ENCODE assay signal across 16 mouse cellular contexts in the genomic region with DNA sequence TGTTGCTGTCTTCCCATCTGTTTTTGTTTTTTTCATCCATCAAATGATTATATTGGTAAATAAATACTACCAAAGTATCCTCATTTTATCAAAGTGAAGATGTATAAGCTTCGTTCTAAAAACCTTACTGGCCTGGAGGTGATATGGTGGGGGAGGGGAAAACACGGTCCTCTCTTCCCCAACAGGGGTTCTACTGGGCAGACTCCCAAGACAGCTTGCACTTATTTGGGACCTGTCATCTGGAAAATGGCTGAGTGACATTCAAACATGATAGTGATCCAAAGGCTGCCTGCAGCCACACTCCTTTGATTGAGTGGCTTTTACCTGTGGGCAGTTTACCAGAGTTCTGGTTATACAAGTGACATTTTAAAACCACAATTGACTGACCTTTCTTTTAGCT.
A peak's percentile ranks its signal among the peaks of the same experiment; 100 is the strongest.
DNase-seq lines count a peak whose midpoint lies in the region; TF ChIP-seq lines count a peak whose summit lies in the region.
"Had no signal": no experiment of that assay in that cellular context is flagged by ENCODE, and none has a peak within 500 bp of the region (broad histone marks: within the 10 kb centered on the region; RNA-seq: fewer than 3 reads in every experiment).

No protein-coding gene starts in this region.

- no peaks in the 10 kb centered on the region for H3K4me1 ChIP-seq in testis, adult 2 months (ENCODE audit: control insufficient read depth, insufficient read depth, low read length)

- peak overlapping the region; percentile 59; the same call in 1 of the 2 replicates for H3K4me3 ChIP-seq in testis, adult 2 months (ENCODE audit: control insufficient read depth, low read depth, low read length)

- no peak overlapping the region for H3K27ac ChIP-seq in testis, adult 2 months (ENCODE audit: control insufficient read depth, insufficient read depth, low read depth, low read length)

- DNase-seq in cerebellum, postnatal 10 days = peak; percentile 67 to 68
- no peak for DNase-seq in cerebellum, postnatal 36 days
- peak; percentile 45 to 59 for DNase-seq in cerebellum, postnatal 14 days
- DNase-seq in cerebellum, adult 11-12 months = no peak
- no peak for DNase-seq in testis, postnatal 14 days (ENCODE audit: low spot score)
- DNase-seq: adrenal gland, adult 2 months; adrenal gland, adult 8-10 months; adrenal gland, postnatal 10 days; adrenal gland, postnatal 14 days; adrenal gland, postnatal 25 days; adrenal gland, postnatal 36 days; B cell, adult 2 months had no signal

- no peaks in the 10 kb centered on the region for H3K27me3 ChIP-seq in testis, adult 2 months (ENCODE audit: control insufficient read depth, insufficient read depth, low read length)
- H3K27me3 ChIP-seq: CH12.LX, Patski had no signal

- TF ChIP-seq POLR2A in testis, adult 2 months (IDR thresholded peaks at IDR 0.05; ENCODE audit: control insufficient read depth, low read depth, low read length) = no peak

- no peaks in the 10 kb centered on the region for H3K36me3 ChIP-seq in testis, adult 2 months (ENCODE audit: control insufficient read depth, insufficient read depth, low read length)
- H3K36me3 ChIP-seq: G1E had no signal

- no peak for TF ChIP-seq CTCF in testis, adult 2 months (IDR thresholded peaks at IDR 0.05; ENCODE audit: control insufficient read depth, insufficient read depth, insufficient replicate concordance, low read depth, low read length)

Comparison
In these comparisons a context has a peak if more than half of its experiments do, and no peak if none do; other contexts are left out.
1. DNase-seq: peak in cerebellum, postnatal 10 days (2 of 2) and cerebellum, postnatal 14 days (2 of 2); none in cerebellum, postnatal 36 days (0 of 2), cerebellum, adult 11-12 months (single experiment) and testis, postnatal 14 days (single experiment).